Mouse (Mus musculus): ENCODE results near the gene Mgat2. TPM values are rescaled to one million over a fixed set of nuclear protein-coding genes. Genes with fewer than 3 reads are reported as not detected.

The Mgat2 gene
- total and polyA plus RNA-seq, 3 experiments = 40.9 to 65.3 TPM; not detected in 1

- no peak for DNase-seq (ENCODE audit: low read depth, low spot score)
- Histone ChIP-seq H3K79me2 (ENCODE audit: control insufficient read depth, insufficient read depth, low read length, poor library complexity) (no peaks in the 10 kb centered on the region), H3K36me3 (ENCODE audit: control insufficient read depth in 1 of 2, insufficient read depth in 2 of 2, low read length in 2 of 2) (no peaks in the 10 kb centered on the region), H3K9me3 (replicated peaks; ENCODE audit: insufficient read depth, low read length) (no peaks in the 10 kb centered on the region), H3K9ac (ENCODE audit: control insufficient read depth, low read depth, low read length, poor library complexity, severe bottlenecking) (no peak overlapping the region), H3K27ac (ENCODE audit: control insufficient read depth, low read depth, low read length) (no peak overlapping the region), H3K4me1 (ENCODE audit: control insufficient read depth in 1 of 2, insufficient read depth in 2 of 2, low read length in 2 of 2) (no peaks in the 10 kb centered on the region), H3K27me3 (ENCODE audit: control insufficient read depth in 1 of 2, insufficient read depth in 2 of 2, low read length in 2 of 2) (peaks cover 0 to 6% of the 10 kb centered on the region in 2 experiments; a peak in 2 of 4 replicates), H3K4me3 (ENCODE audit: control insufficient read depth in 1 of 2, insufficient read depth in 1 of 2, low read depth in 2 of 2, low read length in 2 of 2) (no peak overlapping the region)
- TF ChIP-seq ZC3H11A (IDR thresholded peaks at IDR 0.05; ENCODE audit: low read depth, low read length) = no peak
- no peak for TF ChIP-seq SIN3A (IDR thresholded peaks at IDR 0.05; ENCODE audit: low read length)
- TF ChIP-seq E2F4 (IDR thresholded peaks at IDR 0.05; ENCODE audit: borderline replicate concordance, low read depth, low read length) = no peak
- TF ChIP-seq POLR2AphosphoS5 (IDR thresholded peaks at IDR 0.05; ENCODE audit: borderline replicate concordance, low read depth, low read length) = no peak
- no peak for TF ChIP-seq GATA1 (IDR thresholded peaks at IDR 0.05; ENCODE audit: low read depth, low read length)
- TF ChIP-seq TCF12 (IDR thresholded peaks at IDR 0.05; ENCODE audit: low read depth, low read length) = no peak
- TF ChIP-seq NRF1 (IDR thresholded peaks at IDR 0.05; ENCODE audit: insufficient read depth, low read depth, low read length, poor library complexity, severe bottlenecking) = no peak
- no peak for TF ChIP-seq USF2 (IDR thresholded peaks at IDR 0.05; ENCODE audit: borderline replicate concordance in 1 of 2, insufficient read depth in 1 of 2, low read depth in 1 of 2, low read length in 2 of 2)
Observed at GRCm38 (mm10) chr12:69139201-69139600, 44.8 kb upstream of the Mgat2 start.

GRCm38 (mm10) chr12:69139841-69140240, 44.1 kb upstream of the Mgat2 start:
- Histone ChIP-seq H3K27ac (ENCODE audit: control insufficient read depth, low read depth, low read length) (no peak overlapping the region), H3K9me3 (replicated peaks; ENCODE audit: insufficient read depth, low read length) (no peaks in the 10 kb centered on the region), H3K79me2 (ENCODE audit: control insufficient read depth, insufficient read depth, low read length, poor library complexity) (no peaks in the 10 kb centered on the region), H3K27me3 (ENCODE audit: control insufficient read depth in 1 of 2, insufficient read depth in 2 of 2, low read length in 2 of 2) (peaks cover 0 to 6% of the 10 kb centered on the region in 2 experiments; a peak in 2 of 4 replicates), H3K9ac (ENCODE audit: control insufficient read depth, low read depth, low read length, poor library complexity, severe bottlenecking) (no peak overlapping the region), H3K36me3 (ENCODE audit: control insufficient read depth in 1 of 2, insufficient read depth in 2 of 2, low read length in 2 of 2) (no peaks in the 10 kb centered on the region), H3K4me1 (ENCODE audit: control insufficient read depth in 1 of 2, insufficient read depth in 2 of 2, low read length in 2 of 2) (no peaks in the 10 kb centered on the region), H3K4me3 (ENCODE audit: control insufficient read depth in 1 of 2, insufficient read depth in 1 of 2, low read depth in 2 of 2, low read length in 2 of 2) (no peak overlapping the region)
- no peak for DNase-seq (ENCODE audit: low read depth, low spot score)
- no peak for TF ChIP-seq MAZ (IDR thresholded peaks at IDR 0.05; ENCODE audit: low read depth, low read length)
- no peak for TF ChIP-seq ZC3H11A (IDR thresholded peaks at IDR 0.05; ENCODE audit: low read depth, low read length)
- no peak for TF ChIP-seq TAL1 (IDR thresholded peaks at IDR 0.05; ENCODE audit: low read length)
- TF ChIP-seq POLR2A (IDR thresholded peaks at IDR 0.05; ENCODE audit: control insufficient read depth in 1 of 2, insufficient read depth in 1 of 2, low read depth in 1 of 2, low read length in 2 of 2, poor library complexity in 1 of 2) = no peak
- TF ChIP-seq ZNF384 (IDR thresholded peaks at IDR 0.05; ENCODE audit: low read depth, low read length) = no peak
- no peak for TF ChIP-seq UBTF (IDR thresholded peaks at IDR 0.05; ENCODE audit: borderline replicate concordance, insufficient read depth, low read depth, low read length)
- TF ChIP-seq MAX (IDR thresholded peaks at IDR 0.05; ENCODE audit: low read length) = no peak
- TF ChIP-seq USF2 (IDR thresholded peaks at IDR 0.05; ENCODE audit: borderline replicate concordance in 1 of 2, insufficient read depth in 1 of 2, low read depth in 1 of 2, low read length in 2 of 2) = no peak
- no peak for TF ChIP-seq USF1 (IDR thresholded peaks at IDR 0.05; ENCODE audit: low read depth, low read length)
- TF ChIP-seq CHD1 (IDR thresholded peaks at IDR 0.05; ENCODE audit: low read depth, low read length) = no peak
- TF ChIP-seq NRF1 (IDR thresholded peaks at IDR 0.05; ENCODE audit: insufficient read depth, low read depth, low read length, poor library complexity, severe bottlenecking) = no peak
- TF ChIP-seq KAT2A (conservative IDR thresholded peaks at IDR 0.05; ENCODE audit: low read depth, low read length) = no peak
- TF ChIP-seq ELF1 (IDR thresholded peaks at IDR 0.05; ENCODE audit: low read depth, low read length) = no peak
- TF ChIP-seq TBP (IDR thresholded peaks at IDR 0.05; ENCODE audit: low read depth, low read length) = no peak
- no peak for TF ChIP-seq SIN3A (IDR thresholded peaks at IDR 0.05; ENCODE audit: low read length)
- TF ChIP-seq MYB (IDR thresholded peaks at IDR 0.05; ENCODE audit: low read depth, low read length) = no peak
